Mouse (Mus musculus) midbrain, embryonic 12.5 days (tissue): ENCODE measurements around the gene Olfr1084. TPM values are rescaled to one million over a fixed set of nuclear protein-coding genes. Genes with fewer than 3 reads are reported as not detected.
"Not testable (repeated sequence)": the region's sequence is repeated elsewhere in the genome, so short reads cannot be mapped to it uniquely, and the experiment has no call there.

Source experiments
- ATAC-seq: fragments of 200-750 bp; cut with Nextera tagmentation; 2 replicates; pipeline ENCODE4 v1.8.0; 2017; ENCODE audit warnings: low read depth, moderate TSS enrichment, moderate library complexity; ENCODE audit not compliant: low FRiP score
- H3K27ac ChIP-seq: fragments of 300-500 bp; sonication (generic); replicated peaks from 2 replicates; pipeline ENCODE4 v1.5.1; 2016; ENCODE audit warnings: mild to moderate bottlenecking
- H3K27me3 ChIP-seq: fragments of 300-500 bp; sonication (generic); 2 replicates; pipeline ENCODE4 v1.6.1; 2016; ENCODE audit warnings: mild to moderate bottlenecking
- H3K36me3 ChIP-seq: fragments of 300-500 bp; sonication (generic); 2 replicates; pipeline ENCODE4 v1.6.1; 2016
- H3K4me1 ChIP-seq: fragments of 300-500 bp; sonication (generic); 2 replicates; pipeline ENCODE4 v1.6.1; 2016
- H3K4me2 ChIP-seq: fragments of 300-500 bp; sonication (generic); replicated peaks from 2 replicates; pipeline ENCODE4 v1.6.1; 2016; ENCODE audit warnings: mild to moderate bottlenecking, moderate library complexity
- H3K4me3 ChIP-seq: fragments of 300-500 bp; sonication (generic); 2 replicates; pipeline ENCODE4 v1.5.1; 2016; ENCODE audit warnings: mild to moderate bottlenecking
- H3K9ac ChIP-seq: fragments of 300-500 bp; sonication (generic); replicated peaks from 2 replicates; pipeline ENCODE4 v1.6.1; 2016; ENCODE audit warnings: mild to moderate bottlenecking, moderate library complexity
- H3K9me3 ChIP-seq: fragments of 300-500 bp; sonication (generic); 2 replicates; pipeline ENCODE4 v1.6.1; 2016; ENCODE audit warnings: mild to moderate bottlenecking
- WGBS: fragments of 180-500 bp; shearing (Covaris S2); methylation state at CpG from one replicate; pipeline ENCODE4 v1.1.7; 2016; 5-methylcytosine and 5-hydroxymethylcytosine counted together
- polyA plus RNA-seq: library from polyadenylated mRNA; unstranded; fragments of >200 nt; fragmentation: Nextera tagmentation; extraction: Ambion mirVana; gene quantifications from 2 replicates; pipeline ENCODE4 v1.2.1, GENCODE M21; 2016

Gene Olfr1084
- polyA plus RNA-seq: not detected in 2 replicates

DNA sequence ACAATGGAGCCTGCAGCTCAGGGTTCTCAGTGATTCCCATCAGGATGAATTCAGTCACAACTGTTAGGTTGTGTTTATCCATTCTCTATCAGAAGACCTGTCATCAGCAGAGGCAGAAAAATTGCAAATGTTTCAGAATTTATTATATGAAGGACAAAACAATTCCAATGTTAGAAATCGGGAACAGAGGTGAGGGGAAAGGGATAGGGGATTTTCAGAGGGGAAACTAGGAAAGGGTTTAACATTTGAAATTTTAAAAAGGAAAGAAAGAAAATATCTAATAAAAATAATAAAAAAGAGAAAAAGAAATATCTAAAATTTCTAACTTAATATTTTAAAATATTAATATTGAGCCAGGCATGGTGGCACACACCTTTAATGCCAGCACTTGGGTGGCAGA is at the start of gene Olfr1084:
TSS of gene Olfr1084 (minus strand) at position 101 of the 400 bp plus-strand sequence.
- ATAC-seq, H3K36me3 ChIP-seq, H3K4me3 ChIP-seq, H3K27me3 ChIP-seq, H3K27ac ChIP-seq, H3K4me2 ChIP-seq, H3K4me1 ChIP-seq, H3K9ac ChIP-seq, H3K9me3 ChIP-seq: not testable (repeated sequence)
- WGBS: 97% methylated on average over 1 of the region's 1 CpGs

DNA sequence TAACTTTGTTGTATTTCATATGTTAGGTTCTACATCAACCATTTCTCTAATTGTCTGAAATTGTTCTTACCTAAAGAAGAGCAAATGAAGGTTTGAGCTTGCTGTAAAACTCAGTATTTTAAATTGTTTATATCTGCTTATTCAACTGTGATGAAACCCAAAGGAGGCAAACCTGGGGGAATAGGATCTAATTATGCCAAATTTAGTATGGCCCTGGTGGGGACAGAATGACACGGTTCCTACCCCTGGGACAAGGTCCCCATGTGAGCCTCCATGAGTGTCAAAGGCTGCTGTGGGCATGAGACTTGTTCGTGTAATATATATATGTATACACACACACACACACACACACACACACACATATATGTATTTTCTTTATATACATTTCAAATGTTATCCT is 40.5 kb upstream of the Olfr1084 start, which contains the start of gene Olfr1086:
TSS of gene Olfr1086 (minus strand) at position 101 of the 400 bp plus-strand sequence.
- H3K9ac ChIP-seq: no peak within 1 kb of the TSS
- no peak within 1 kb of the TSS for H3K4me3 ChIP-seq
- H3K4me2 ChIP-seq: no peak within 1 kb of the TSS
- no peaks in the 10 kb centered on the region for H3K27me3 ChIP-seq
- H3K36me3 ChIP-seq: no peaks in the 10 kb centered on the region
- 93% methylated on average over 2 of the region's 2 CpGs for WGBS
- no peaks in the 10 kb centered on the region for H3K9me3 ChIP-seq
- ATAC-seq: no peak
- H3K4me1 ChIP-seq: no peaks in the 10 kb centered on the region
- H3K27ac ChIP-seq: no peak within 1 kb of the TSS

DNA sequence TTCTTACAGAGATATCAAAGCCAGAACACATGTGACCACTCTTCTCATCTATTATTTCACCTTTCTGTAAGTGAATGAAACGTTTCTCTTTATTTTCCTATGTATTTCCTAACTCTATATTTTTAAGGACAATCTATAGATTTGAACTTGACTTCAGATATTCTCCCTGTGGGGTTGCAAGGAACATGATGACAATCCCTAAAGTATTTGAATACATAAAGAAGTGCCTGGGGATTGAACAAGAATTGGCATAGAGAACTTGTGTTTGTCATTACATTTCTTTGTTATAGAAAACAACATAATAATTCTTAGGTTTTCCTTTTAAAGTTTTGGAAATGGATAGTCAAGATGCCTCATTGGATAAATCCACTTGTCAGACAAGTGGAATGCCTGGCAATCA is 22.4 kb upstream of the Olfr1084 start, which contains the start of gene Olfr1085:
TSS of gene Olfr1085 (minus strand) at position 101 of the 400 bp plus-strand sequence.
- Histone ChIP-seq H3K36me3 (no peaks in the 10 kb centered on the region), H3K4me1 (no peaks in the 10 kb centered on the region), H3K9ac (no peak within 1 kb of the TSS), H3K27me3 (no peaks in the 10 kb centered on the region), H3K9me3 (no peaks in the 10 kb centered on the region), H3K4me2 (no peak within 1 kb of the TSS), H3K4me3 (no peak within 1 kb of the TSS), H3K27ac (no peak within 1 kb of the TSS)
- WGBS: 40% methylated on average over 1 of the region's 1 CpGs
- no peak for ATAC-seq

DNA sequence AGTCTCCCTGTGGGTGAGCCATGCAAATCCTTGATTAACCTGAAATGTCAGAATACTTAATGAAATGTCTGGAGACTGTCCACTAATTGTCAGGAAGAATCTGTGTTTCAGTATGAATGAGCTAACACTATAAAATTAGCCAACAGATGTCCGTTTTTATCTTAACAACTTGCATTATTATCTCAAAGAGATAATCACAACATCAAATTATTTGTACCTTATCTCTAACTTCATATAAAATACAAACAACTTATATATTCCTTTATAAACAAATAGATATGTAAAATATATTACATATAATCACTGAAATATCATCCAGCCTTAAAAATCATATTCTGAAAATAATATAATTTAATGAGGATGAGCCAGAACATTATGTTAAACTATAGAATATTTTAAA is 40.7 kb downstream of the Olfr1084 start, which contains the start of gene Olfr1082:
TSS of gene Olfr1082 (minus strand) at position 101 of the 400 bp plus-strand sequence.
- 50% methylated on average over 1 of the region's 1 CpGs for WGBS
- not testable (repeated sequence) for H3K36me3 ChIP-seq, ATAC-seq, H3K4me2 ChIP-seq, H3K9me3 ChIP-seq, H3K9ac ChIP-seq, H3K27me3 ChIP-seq, H3K4me1 ChIP-seq, H3K27ac ChIP-seq, H3K4me3 ChIP-seq

Other genes with a start within 250 kb of the Olfr1084 start
- not detected in 2 replicates for gene Olfr1061, start 225.7 kb downstream of the Olfr1084 start, polyA plus RNA-seq
- not detected in 2 replicates for gene Olfr1062, start 213.0 kb downstream of the Olfr1084 start, polyA plus RNA-seq
- not detected in 2 replicates for gene Olfr1065, start 189.1 kb downstream of the Olfr1084 start, polyA plus RNA-seq
- not detected in 2 replicates for gene Olfr1066, start 183.5 kb downstream of the Olfr1084 start, polyA plus RNA-seq
- gene Olfr228, start 152.3 kb downstream of the Olfr1084 start, polyA plus RNA-seq: not detected in 2 replicates
- not detected in 2 replicates for gene Olfr1076, start 131.3 kb downstream of the Olfr1084 start, polyA plus RNA-seq
- gene Olfr1079, start 97.2 kb downstream of the Olfr1084 start, polyA plus RNA-seq: not detected in 2 replicates
- not detected in 2 replicates for gene Olfr1080, start 81.5 kb downstream of the Olfr1084 start, polyA plus RNA-seq
- not detected in 2 replicates for gene Olfr1082, start 40.8 kb downstream of the Olfr1084 start, polyA plus RNA-seq
- gene Olfr1085, start 22.3 kb upstream of the Olfr1084 start, polyA plus RNA-seq: not detected in 2 replicates
- not detected in 2 replicates for gene Olfr1086, start 40.4 kb upstream of the Olfr1084 start, polyA plus RNA-seq
- not detected in 2 replicates for gene Olfr1087, start 58.7 kb upstream of the Olfr1084 start, polyA plus RNA-seq
- not detected in 2 replicates for gene Olfr1089, start 94.0 kb upstream of the Olfr1084 start, polyA plus RNA-seq
- gene Olfr1090, start 119.3 kb upstream of the Olfr1084 start, polyA plus RNA-seq: not detected in 2 replicates
- not detected in 2 replicates for gene Olfr1093, start 142.8 kb upstream of the Olfr1084 start, polyA plus RNA-seq
- not detected in 2 replicates for gene Olfr141, start 170.3 kb upstream of the Olfr1084 start, polyA plus RNA-seq
- not detected in 2 replicates for gene Olfr1094, start 184.9 kb upstream of the Olfr1084 start, polyA plus RNA-seq
- not detected in 2 replicates for gene Olfr1095, start 212.0 kb upstream of the Olfr1084 start, polyA plus RNA-seq
- not detected in 2 replicates for gene Gm13723, start 235.1 kb upstream of the Olfr1084 start, polyA plus RNA-seq